Mouse (Mus musculus) megakaryocyte, adult 5-6 weeks (primary cell): ENCODE measurements at regions not wholly inside any gene's neighbourhood (a gene's known extent, or its start where the extent isn't known, plus 50 kb on each side); places are given as distances from the start of the nearest gene placed in this dataset.
A peak's percentile ranks its signal among the peaks of the same experiment; 100 is the strongest.

ENCODE experiments used
- ATAC-seq: 2 replicates; pipeline ENCODE4 v1.8.0; 2016; ENCODE audit warnings: mild to moderate bottlenecking, inconsistent platforms; ENCODE audit not compliant: poor library complexity, severe bottlenecking

DNA sequence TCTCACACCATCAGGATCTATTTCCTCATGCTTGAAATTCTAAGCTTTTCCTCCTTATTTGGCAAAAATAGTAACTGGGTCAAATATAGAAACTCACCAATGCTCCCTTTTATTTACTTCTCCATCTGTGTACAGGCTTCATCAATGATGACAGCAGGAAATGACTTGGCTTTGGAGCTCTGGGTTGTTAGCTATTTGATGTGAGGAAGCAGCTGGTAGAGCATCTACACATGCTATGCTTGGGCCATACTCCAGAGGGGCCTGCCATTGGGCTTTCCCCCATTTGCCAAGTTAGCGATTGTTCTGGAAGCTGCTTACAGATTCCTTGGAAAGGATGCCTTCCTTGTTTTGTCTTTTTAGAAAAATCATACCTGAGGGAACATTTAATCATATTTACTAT, 181.5 kb upstream of the F9 start:
- ATAC-seq: peak; percentile 56
